Mouse (Mus musculus) kidney, embryonic 14.5 days (tissue): ENCODE measurements at regions not wholly inside any gene's neighbourhood (a gene's known extent, or its start where the extent isn't known, plus 50 kb on each side); places are given as distances from the start of the nearest gene placed in this dataset.
"Not testable (repeated sequence)": the region's sequence is repeated elsewhere in the genome, so short reads cannot be mapped to it uniquely, and the experiment has no call there.

Source experiments
- ATAC-seq: fragments of 200-750 bp; cut with Nextera tagmentation; 2 replicates; pipeline ENCODE4 v1.8.0; 2017; ENCODE audit warnings: moderate number of reproducible peaks, mild to moderate bottlenecking, moderate TSS enrichment, moderate library complexity; ENCODE audit not compliant: low FRiP score, low TSS enrichment
- H3K27ac ChIP-seq: fragments of 300-500 bp; sonication (generic); 2 replicates; pipeline ENCODE4 v1.5.1; 2014; ENCODE audit warnings: low read depth, mild to moderate bottlenecking, low read length, moderate library complexity, mixed read lengths
- H3K27me3 ChIP-seq: fragments of 300-500 bp; sonication (generic); 2 replicates; pipeline ENCODE4 v1.6.1; 2014; ENCODE audit warnings: mild to moderate bottlenecking, low read length; ENCODE audit not compliant: control insufficient read depth, insufficient read depth
- H3K36me3 ChIP-seq: fragments of 300-500 bp; sonication (generic); 2 replicates; pipeline ENCODE4 v1.6.1; 2014; ENCODE audit warnings: low read length, mixed read lengths; ENCODE audit not compliant: control insufficient read depth, insufficient read depth
- H3K4me1 ChIP-seq: fragments of 300-500 bp; sonication (generic); 2 replicates; pipeline ENCODE4 v1.6.1; 2014; ENCODE audit warnings: low read length, mixed read lengths; ENCODE audit not compliant: control insufficient read depth, insufficient read depth
- H3K4me2 ChIP-seq: fragments of 300-500 bp; sonication (generic); replicated peaks from 2 replicates; pipeline ENCODE4 v1.6.1; 2014; ENCODE audit warnings: low read depth, mild to moderate bottlenecking, low read length
- H3K4me3 ChIP-seq: fragments of 300-500 bp; sonication (generic); 2 replicates; pipeline ENCODE4 v1.5.1; 2014; ENCODE audit warnings: mild to moderate bottlenecking, low read length
- H3K9ac ChIP-seq: fragments of 300-500 bp; sonication (generic); 2 replicates; pipeline ENCODE4 v1.6.1; 2014; ENCODE audit warnings: low read depth, mild to moderate bottlenecking, low read length, moderate library complexity
- H3K9me3 ChIP-seq: fragments of 300-500 bp; sonication (generic); 2 replicates; pipeline ENCODE4 v1.6.1; 2016; ENCODE audit warnings: low read length; ENCODE audit not compliant: control insufficient read depth
- WGBS: fragments of 180-500 bp; shearing (Covaris S2); extraction: QIAGEN DNeasy Blood & Tissue Kit; methylation state at CpG from one replicate; pipeline ENCODE4 v1.1.7; 2014; 5-methylcytosine and 5-hydroxymethylcytosine counted together

- not testable (repeated sequence) for H3K9me3 ChIP-seq, H3K27me3 ChIP-seq, ATAC-seq, H3K4me1 ChIP-seq, H3K27ac ChIP-seq, H3K4me3 ChIP-seq, H3K36me3 ChIP-seq, H3K4me2 ChIP-seq, H3K9ac ChIP-seq
- 100% methylated on average over 1 of the region's 1 CpGs for WGBS
Observed at GRCm38 (mm10) chr6:19855476-19855875, 989.4 kb downstream of the Ankrd7 start.

- Histone ChIP-seq H3K4me2 (no peak overlapping the region), H3K27ac (no peak overlapping the region), H3K27me3 (no peaks in the 10 kb centered on the region), H3K9me3 (no peaks in the 10 kb centered on the region), H3K9ac (no peak overlapping the region), H3K4me1 (no peaks in the 10 kb centered on the region), H3K4me3 (no peak overlapping the region), H3K36me3 (no peaks in the 10 kb centered on the region)
- ATAC-seq = no peak
- 83% methylated on average over 2 of the region's 2 CpGs for WGBS
Observed at GRCm38 (mm10) chr6:19864101-19864500, 998.0 kb downstream of the Ankrd7 start.

- Histone ChIP-seq H3K27ac (no peak overlapping the region), H3K4me3 (no peak overlapping the region), H3K4me1 (no peaks in the 10 kb centered on the region), H3K9me3 (no peaks in the 10 kb centered on the region), H3K27me3 (no peaks in the 10 kb centered on the region), H3K36me3 (no peaks in the 10 kb centered on the region), H3K9ac (no peak overlapping the region), H3K4me2 (no peak overlapping the region)
- 97% methylated on average over 1 of the region's 1 CpGs for WGBS
- ATAC-seq = no peak
Observed at GRCm38 (mm10) chr6:19869697-19870096, 1003.6 kb downstream of the Ankrd7 start.

GRCm38 (mm10) chr6:19911181-19911580, 1045.1 kb downstream of the Ankrd7 start:
- H3K36me3 ChIP-seq = no peaks in the 10 kb centered on the region
- no peak overlapping the region for H3K4me2 ChIP-seq
- H3K27me3 ChIP-seq = no peaks in the 10 kb centered on the region
- 94% methylated on average over 1 of the region's 1 CpGs for WGBS
- H3K4me1 ChIP-seq = no peaks in the 10 kb centered on the region
- no peak overlapping the region for H3K27ac ChIP-seq
- H3K4me3 ChIP-seq = no peak overlapping the region
- H3K9me3 ChIP-seq = no peaks in the 10 kb centered on the region
- no peak overlapping the region for H3K9ac ChIP-seq
- no peak for ATAC-seq

- H3K27ac ChIP-seq, H3K4me2 ChIP-seq, H3K9ac ChIP-seq, H3K36me3 ChIP-seq, H3K27me3 ChIP-seq, ATAC-seq, H3K9me3 ChIP-seq, H3K4me1 ChIP-seq, H3K4me3 ChIP-seq: not testable (repeated sequence)
- 80% methylated on average over 4 of the region's 4 CpGs for WGBS
Observed at GRCm38 (mm10) chr6:19941784-19942183, 1075.7 kb downstream of the Ankrd7 start.

- Histone ChIP-seq H3K9ac (no peak overlapping the region), H3K4me3 (no peak overlapping the region), H3K4me1 (no peaks in the 10 kb centered on the region), H3K27me3 (no peaks in the 10 kb centered on the region), H3K27ac (no peak overlapping the region), H3K4me2 (no peak overlapping the region), H3K9me3 (no peaks in the 10 kb centered on the region), H3K36me3 (no peaks in the 10 kb centered on the region)
- ATAC-seq = no peak
Observed at GRCm38 (mm10) chr6:19944334-19944733, 1078.2 kb downstream of the Ankrd7 start.

- H3K9ac ChIP-seq = no peak overlapping the region
- H3K27ac ChIP-seq = no peak overlapping the region
- H3K4me2 ChIP-seq = no peak overlapping the region
- no peak for ATAC-seq
- H3K36me3 ChIP-seq = no peaks in the 10 kb centered on the region
- H3K27me3 ChIP-seq = no peaks in the 10 kb centered on the region
- no peaks in the 10 kb centered on the region for H3K4me1 ChIP-seq
- WGBS = 83% methylated on average over 4 of the region's 4 CpGs
- no peak overlapping the region for H3K4me3 ChIP-seq
- no peaks in the 10 kb centered on the region for H3K9me3 ChIP-seq
Observed at GRCm38 (mm10) chr6:19945693-19946092, 1079.6 kb downstream of the Ankrd7 start.

GRCm38 (mm10) chr6:19975898-19976297, 1109.8 kb downstream of the Ankrd7 start:
- no peak overlapping the region for H3K4me3 ChIP-seq
- no peak overlapping the region for H3K9ac ChIP-seq
- H3K4me2 ChIP-seq = no peak overlapping the region
- no peaks in the 10 kb centered on the region for H3K4me1 ChIP-seq
- WGBS = 24% methylated on average over 1 of the region's 1 CpGs
- H3K9me3 ChIP-seq = no peaks in the 10 kb centered on the region
- H3K27ac ChIP-seq = no peak overlapping the region
- H3K27me3 ChIP-seq = no peaks in the 10 kb centered on the region
- H3K36me3 ChIP-seq = no peaks in the 10 kb centered on the region
- no peak for ATAC-seq

- no peaks in the 10 kb centered on the region for H3K36me3 ChIP-seq
- no peaks in the 10 kb centered on the region for H3K4me1 ChIP-seq
- 42% methylated on average over 1 of the region's 1 CpGs for WGBS
- H3K9ac ChIP-seq = no peak overlapping the region
- H3K27me3 ChIP-seq = no peaks in the 10 kb centered on the region
- no peak overlapping the region for H3K27ac ChIP-seq
- no peak overlapping the region for H3K4me3 ChIP-seq
- no peak overlapping the region for H3K4me2 ChIP-seq
- ATAC-seq = no peak
- no peaks in the 10 kb centered on the region for H3K9me3 ChIP-seq
Observed at GRCm38 (mm10) chr6:19991829-19992228, 1125.7 kb downstream of the Ankrd7 start.

GRCm38 (mm10) chr6:20028466-20028865, 1162.3 kb downstream of the Ankrd7 start:
- Histone ChIP-seq H3K36me3 (no peaks in the 10 kb centered on the region), H3K4me3 (no peak overlapping the region)

More at GRCm38 (mm10) chr6:20028466-20028865, 1162.3 kb downstream of the Ankrd7 start:
- H3K4me2 ChIP-seq = no peak overlapping the region
- H3K9me3 ChIP-seq = no peaks in the 10 kb centered on the region
- no peaks in the 10 kb centered on the region for H3K27me3 ChIP-seq
- no peaks in the 10 kb centered on the region for H3K4me1 ChIP-seq
- no peak overlapping the region for H3K9ac ChIP-seq
- no peak for ATAC-seq
- H3K27ac ChIP-seq = no peak overlapping the region
